ENCODE assay signal across 11 mouse cellular contexts in genomic region chr13:56168403-56168781, GRCm38 (mm10). TPM values are rescaled to one million over a fixed set of nuclear protein-coding genes. Genes with fewer than 3 reads are reported as not detected.
DNase-seq lines count a peak whose midpoint lies in the region; ATAC-seq and TF ChIP-seq lines count a peak whose summit lies in the region.
"Had no signal": no experiment of that assay in that cellular context is flagged by ENCODE, and none has a peak within 500 bp of the region (broad histone marks: within the 10 kb centered on the region; RNA-seq: fewer than 3 reads in every experiment).

No protein-coding gene starts in this region.

- 71% methylated on average over 3 of the region's 3 CpGs for WGBS in kidney, postnatal 0 days
- 28% methylated on average over 3 of the region's 3 CpGs for WGBS in embryonic facial prominence, embryonic 14.5 days
- 59% methylated on average over 3 of the region's 3 CpGs for WGBS in hindbrain, embryonic 15.5 days
- 49% methylated on average over 3 of the region's 3 CpGs for WGBS in midbrain, embryonic 16.5 days

- DNase-seq in kidney, postnatal 0 days (ENCODE audit: low spot score) = peak; percentile 27
- no peak for DNase-seq in kidney, adult 9 months
- DNase-seq in embryonic facial prominence, embryonic 14.5 days (ENCODE audit: low spot score) = peak; percentile 74
- no peak for DNase-seq in layer of hippocampus, adult 18-20 months (ENCODE audit: low spot score in 2 of 2)
- DNase-seq in cerebellum, postnatal 4 days (ENCODE audit: low spot score in 2 of 2) = no peak
- DNase-seq: cerebellum, adult 11 months; kidney, postnatal 36 days; thymus, postnatal 25 days had no signal

- H3K36me3 ChIP-seq in kidney, postnatal 0 days (ENCODE audit: insufficient read depth, low read length) = no peaks in the 10 kb centered on the region
- no peaks in the 10 kb centered on the region for H3K36me3 ChIP-seq in embryonic facial prominence, embryonic 14.5 days (ENCODE audit: control insufficient read depth, insufficient read depth, low read length)
- H3K36me3 ChIP-seq in hindbrain, embryonic 15.5 days = no peaks in the 10 kb centered on the region
- no peaks in the 10 kb centered on the region for H3K36me3 ChIP-seq in midbrain, embryonic 16.5 days (ENCODE audit: control insufficient read depth, insufficient read depth, low read length)

- no peak overlapping the region for H3K4me2 ChIP-seq in kidney, postnatal 0 days (ENCODE audit: low read length)
- peak overlapping the region; percentile 36; the same call in 1 of the 2 replicates for H3K4me2 ChIP-seq in embryonic facial prominence, embryonic 14.5 days (ENCODE audit: low read depth, low read length)
- H3K4me2 ChIP-seq in hindbrain, embryonic 15.5 days = no peak overlapping the region
- H3K4me2 ChIP-seq in midbrain, embryonic 16.5 days (ENCODE audit: low read length) = no peak overlapping the region

- no peak overlapping the region for H3K9ac ChIP-seq in kidney, postnatal 0 days (ENCODE audit: low read depth, low read length)
- H3K9ac ChIP-seq in embryonic facial prominence, embryonic 14.5 days (ENCODE audit: low read depth, low read length) = no peak overlapping the region
- no peak overlapping the region for H3K9ac ChIP-seq in hindbrain, embryonic 15.5 days
- no peak overlapping the region for H3K9ac ChIP-seq in midbrain, embryonic 16.5 days (ENCODE audit: low read depth, low read length)

- H3K4me1 ChIP-seq in kidney, postnatal 0 days (replicated peaks; ENCODE audit: insufficient read depth, low read length) = no peaks in the 10 kb centered on the region
- H3K4me1 ChIP-seq in embryonic facial prominence, embryonic 14.5 days (ENCODE audit: control insufficient read depth, insufficient read depth, low read length) = peaks cover 40% of the 10 kb centered on the region
- H3K4me1 ChIP-seq in hindbrain, embryonic 15.5 days (replicated peaks) = peaks cover 7% of the 10 kb centered on the region; the same call in 1 of the 2 replicates
- H3K4me1 ChIP-seq in midbrain, embryonic 16.5 days (ENCODE audit: control insufficient read depth, insufficient read depth, low read length) = peaks cover 4% of the 10 kb centered on the region

- no peak for TF ChIP-seq CTCF in kidney, postnatal 0 days (IDR thresholded peaks at IDR 0.05; ENCODE audit: low read depth)

- H3K27ac ChIP-seq in kidney, postnatal 0 days = no peak overlapping the region
- H3K27ac ChIP-seq in embryonic facial prominence, embryonic 14.5 days (replicated peaks; ENCODE audit: low read depth, low read length) = peak overlapping the region; percentile 69
- no peak overlapping the region for H3K27ac ChIP-seq in hindbrain, embryonic 15.5 days (replicated peaks)
- peak overlapping the region; percentile 51 for H3K27ac ChIP-seq in midbrain, embryonic 16.5 days (ENCODE audit: low read length)
- H3K27ac ChIP-seq: macrophage had no signal

- H3K27me3 ChIP-seq in kidney, postnatal 0 days (ENCODE audit: insufficient read depth, low read length) = no peaks in the 10 kb centered on the region
- H3K27me3 ChIP-seq in embryonic facial prominence, embryonic 14.5 days (replicated peaks; ENCODE audit: control insufficient read depth, insufficient read depth, low read length) = no peaks in the 10 kb centered on the region
- H3K27me3 ChIP-seq in hindbrain, embryonic 15.5 days = no peaks in the 10 kb centered on the region
- no peaks in the 10 kb centered on the region; the same call in 1 of the 2 replicates for H3K27me3 ChIP-seq in midbrain, embryonic 16.5 days (ENCODE audit: control insufficient read depth, insufficient read depth, low read depth, low read length)

- no peaks in the 10 kb centered on the region for H3K9me3 ChIP-seq in kidney, postnatal 0 days (replicated peaks; ENCODE audit: low read length)
- no peaks in the 10 kb centered on the region for H3K9me3 ChIP-seq in embryonic facial prominence, embryonic 14.5 days (ENCODE audit: control insufficient read depth, low read length)
- no peaks in the 10 kb centered on the region for H3K9me3 ChIP-seq in hindbrain, embryonic 15.5 days
- H3K9me3 ChIP-seq in midbrain, embryonic 16.5 days (replicated peaks; ENCODE audit: control insufficient read depth, low read length, poor library complexity, severe bottlenecking) = no peaks in the 10 kb centered on the region

- ATAC-seq in kidney, postnatal 0 days (replicated peaks; ENCODE audit: low FRiP score, low read depth) = no peak
- peak; percentile 45 for ATAC-seq in embryonic facial prominence, embryonic 14.5 days (ENCODE audit: low read depth)
- ATAC-seq in hindbrain, embryonic 15.5 days (ENCODE audit: low FRiP score, low read depth) = peak; percentile 19; the same call in 1 of the 2 replicates
- peak; percentile 55 for ATAC-seq in midbrain, embryonic 16.5 days

- no peak overlapping the region for H3K4me3 ChIP-seq in kidney, postnatal 0 days (replicated peaks; ENCODE audit: low read depth, low read length)
- H3K4me3 ChIP-seq in embryonic facial prominence, embryonic 14.5 days (ENCODE audit: low read depth, low read length) = no peak overlapping the region
- H3K4me3 ChIP-seq in hindbrain, embryonic 15.5 days = no peak overlapping the region
- H3K4me3 ChIP-seq in midbrain, embryonic 16.5 days (ENCODE audit: low read depth, low read length) = no peak overlapping the region

RNA-seq across cellular contexts. Expression of gene Tifab, which starts 10.3 kb away (rescaled TPM):
- 1.6 and 2.0 TPM in 2 replicates for polyA plus RNA-seq in kidney, postnatal 0 days (2015; fragmentation: Nextera tagmentation; extraction: Ambion mirVana)
- polyA plus RNA-seq in embryonic facial prominence, embryonic 14.5 days (2014; fragmentation: Nextera tagmentation; extraction: Ambion mirVana) = 0.93 and 0.98 TPM in 2 replicates
- 0.95 and 1.4 TPM in 2 replicates for polyA plus RNA-seq in hindbrain, embryonic 15.5 days (2015; fragmentation: Nextera tagmentation; extraction: Ambion mirVana)
- 0.91 and 0.93 TPM in 2 replicates for polyA plus RNA-seq in midbrain, embryonic 16.5 days (2015; fragmentation: Nextera tagmentation; extraction: Ambion mirVana)
- total RNA-seq in layer of hippocampus, adult 18-20 months (2021) = 1 to 10 TPM; 1.3 TPM

RNA-seq across cellular contexts. Expression of gene H2afy, which starts 32.2 kb away (rescaled TPM):
- 263 and 267 TPM in 2 replicates for polyA plus RNA-seq in kidney, postnatal 0 days (2015; fragmentation: Nextera tagmentation; extraction: Ambion mirVana)
- polyA plus RNA-seq in embryonic facial prominence, embryonic 14.5 days (2014; fragmentation: Nextera tagmentation; extraction: Ambion mirVana) = 246 and 265 TPM in 2 replicates
- 294 and 309 TPM in 2 replicates for polyA plus RNA-seq in hindbrain, embryonic 15.5 days (2015; fragmentation: Nextera tagmentation; extraction: Ambion mirVana)
- 243 and 285 TPM in 2 replicates for polyA plus RNA-seq in midbrain, embryonic 16.5 days (2015; fragmentation: Nextera tagmentation; extraction: Ambion mirVana)
- total RNA-seq in layer of hippocampus, adult 18-20 months (2021) = 100 to 1,000 TPM; 115 to 121 TPM

Comparison
In these comparisons a context has a peak if more than half of its experiments do, and no peak if none do; other contexts are left out.
1. DNase-seq: peak in kidney, postnatal 0 days (single experiment) and embryonic facial prominence, embryonic 14.5 days (single experiment); none in kidney, adult 9 months (single experiment), layer of hippocampus, adult 18-20 months (0 of 2) and cerebellum, postnatal 4 days (0 of 2).
2. H3K27ac ChIP-seq: peak in embryonic facial prominence, embryonic 14.5 days (single experiment) and midbrain, embryonic 16.5 days (single experiment); none in kidney, postnatal 0 days (single experiment) and hindbrain, embryonic 15.5 days (single experiment).